Mouse (Mus musculus) c-Kit-positive CD71-positive TER-119-positive erythroid progenitor cells, embryonic 14.5 days (primary cell): ENCODE measurements around the gene Tada3.

Experiments used
- DNase-seq: peaks from one replicate; pipeline ENCODE4 v3.0.0-alpha.2; 2013; ENCODE audit warnings: low spot score

Gene Tada3

DNA sequence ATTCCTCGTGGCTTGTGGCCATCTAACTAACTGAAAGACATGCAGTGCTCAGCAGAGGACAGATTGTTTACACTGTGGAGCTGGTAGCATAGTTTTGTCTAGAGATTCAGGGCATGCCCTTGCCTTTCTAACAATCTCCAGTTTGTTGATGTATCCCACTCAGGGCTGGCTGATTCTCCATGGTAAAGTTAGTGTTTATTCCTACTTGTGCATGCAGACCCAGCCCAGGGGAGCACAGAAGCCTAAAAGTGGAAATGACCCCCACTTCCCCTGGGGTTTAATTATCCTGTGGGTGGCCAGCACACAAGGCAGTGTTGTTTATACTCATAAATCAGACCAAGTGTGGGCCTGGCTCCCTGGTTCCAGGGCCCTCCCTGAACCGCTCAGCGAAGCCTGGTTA is 8.3 kb upstream of the Tada3 start:
- no peak for DNase-seq

DNA sequence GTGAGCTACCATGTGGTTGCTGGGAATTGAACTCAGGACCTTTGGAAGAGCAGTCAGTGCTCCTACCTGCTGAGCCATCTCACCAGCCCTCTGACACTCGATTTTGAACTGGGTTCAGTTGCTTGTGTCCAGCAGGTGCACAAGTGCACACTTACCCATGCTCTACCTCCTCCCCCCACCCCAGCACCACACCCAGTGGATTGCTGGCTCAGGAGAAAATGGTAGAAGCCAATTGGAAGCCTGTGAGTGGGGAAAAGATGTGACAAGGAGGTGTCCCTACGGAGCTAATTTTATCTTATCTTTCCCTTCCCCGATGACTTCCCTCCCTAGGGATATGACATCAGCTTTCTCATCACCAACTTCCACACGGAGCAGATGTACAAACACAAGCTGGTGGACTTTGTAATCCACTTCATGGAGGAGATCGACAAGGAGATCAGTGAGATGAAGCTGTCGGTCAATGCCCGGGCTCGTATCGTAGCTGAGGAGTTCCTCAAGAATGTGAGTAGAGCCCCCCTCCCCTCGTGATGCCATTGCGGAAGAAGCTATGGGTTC is 7.6 kb upstream of the Tada3 start:
- no peak for DNase-seq

DNA sequence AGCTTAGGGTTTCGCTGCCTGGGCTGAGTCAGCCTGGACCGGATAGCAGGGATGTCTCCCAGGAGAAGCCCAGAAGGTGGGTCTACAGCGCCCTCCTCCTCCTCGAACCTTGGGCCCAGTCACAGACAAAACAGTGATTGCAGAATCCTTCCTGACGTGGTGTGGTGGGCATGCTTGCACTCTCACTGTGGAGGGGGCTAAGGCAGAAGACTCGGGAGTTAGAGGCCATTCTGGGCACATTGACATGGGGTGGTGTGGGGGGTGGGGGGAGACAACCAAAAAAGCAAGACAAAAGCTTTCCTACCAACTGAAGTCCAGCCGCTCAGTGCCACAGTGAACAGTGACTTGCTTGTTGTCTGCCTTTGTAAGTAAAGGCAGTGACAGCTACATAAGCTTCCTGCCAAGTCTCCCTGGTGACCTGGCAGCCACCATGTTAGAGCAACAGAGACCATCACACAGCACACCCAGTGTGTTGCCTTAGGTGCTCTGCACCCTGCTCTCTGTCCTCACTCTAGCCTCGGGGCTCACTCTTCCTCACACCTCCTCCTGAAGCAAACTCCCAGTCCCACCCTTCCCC is 6.8 kb upstream of the Tada3 start:
- no peak for DNase-seq

DNA sequence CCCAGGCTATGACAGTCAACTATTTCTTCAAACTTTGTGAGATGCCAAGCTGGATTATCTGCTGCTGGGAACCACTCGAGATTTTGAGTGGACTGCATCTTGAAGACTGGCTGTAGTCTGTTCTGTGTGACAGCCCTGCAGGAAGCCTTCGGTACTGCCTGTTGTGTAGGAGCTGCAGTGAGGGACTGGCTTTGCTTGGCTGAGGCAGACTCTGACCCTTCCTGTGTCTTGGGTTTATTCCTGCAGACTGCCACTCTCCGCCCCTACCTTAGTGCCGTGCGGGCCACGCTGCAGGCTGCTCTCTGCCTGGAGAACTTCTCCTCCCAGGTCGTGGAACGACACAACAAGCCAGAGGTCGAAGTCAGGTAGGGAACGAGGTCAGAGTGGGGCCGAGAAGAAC is 2.8 kb upstream of the Tada3 start:
- no peak for DNase-seq

DNA sequence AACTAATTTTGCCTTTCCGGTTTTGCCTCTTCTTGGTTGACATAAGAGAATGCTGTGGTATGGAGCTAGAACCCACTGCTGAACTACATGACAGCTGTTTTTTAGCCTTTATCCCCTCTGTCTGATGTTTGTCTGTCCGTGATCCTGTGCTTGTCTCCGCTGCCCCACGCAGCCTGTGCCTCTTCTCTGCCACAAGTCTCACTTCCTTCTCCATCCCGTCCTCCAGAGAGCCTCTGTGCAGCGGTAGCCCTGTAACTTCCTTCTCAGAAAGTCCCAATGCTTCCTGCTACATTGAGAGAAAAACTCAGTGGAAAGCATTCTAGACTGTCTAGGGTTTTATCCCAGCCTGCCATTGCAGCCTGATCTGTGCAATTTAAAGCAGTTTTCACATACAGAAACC is 1.6 kb upstream of the Tada3 start:
- no peak for DNase-seq

DNA sequence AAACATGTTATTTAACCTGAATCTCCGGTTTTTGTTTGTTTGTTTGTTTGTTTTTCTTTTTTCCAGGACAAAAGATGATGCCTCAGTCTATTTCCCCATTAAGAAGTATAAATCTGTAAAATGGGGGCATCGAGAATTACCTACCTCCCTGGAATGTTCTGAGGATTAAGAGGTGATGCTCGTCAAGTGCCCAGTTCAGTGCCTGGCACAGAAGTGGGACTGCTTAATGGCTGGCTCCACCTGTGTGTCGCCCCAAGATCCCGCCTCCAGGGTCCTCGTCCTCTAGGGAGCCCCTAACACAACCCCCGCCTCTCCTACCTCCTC is 549 bp downstream of the Tada3 start:
- DNase-seq = no peak

DNA sequence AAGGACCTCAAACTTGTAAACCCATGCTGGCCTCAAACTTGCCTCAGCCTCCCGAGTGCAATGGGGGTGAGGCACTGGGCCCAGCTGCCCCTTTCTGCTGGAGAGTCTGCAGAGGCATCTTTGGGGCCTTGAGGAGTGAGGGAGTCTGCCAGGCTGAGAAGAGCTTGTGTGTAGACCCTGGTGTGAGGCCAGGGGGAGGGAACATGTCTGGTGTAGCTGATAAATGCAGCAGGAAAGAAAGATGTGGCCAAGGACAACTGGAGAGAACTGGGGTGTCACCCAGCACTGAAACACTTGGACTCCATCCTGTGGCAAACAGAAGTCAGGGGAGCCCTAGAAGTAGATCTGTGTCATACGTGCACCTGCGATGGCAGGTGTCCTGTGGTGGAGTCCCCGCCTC is 4.2 kb downstream of the Tada3 start:
- DNase-seq = peak; percentile 25

DNA sequence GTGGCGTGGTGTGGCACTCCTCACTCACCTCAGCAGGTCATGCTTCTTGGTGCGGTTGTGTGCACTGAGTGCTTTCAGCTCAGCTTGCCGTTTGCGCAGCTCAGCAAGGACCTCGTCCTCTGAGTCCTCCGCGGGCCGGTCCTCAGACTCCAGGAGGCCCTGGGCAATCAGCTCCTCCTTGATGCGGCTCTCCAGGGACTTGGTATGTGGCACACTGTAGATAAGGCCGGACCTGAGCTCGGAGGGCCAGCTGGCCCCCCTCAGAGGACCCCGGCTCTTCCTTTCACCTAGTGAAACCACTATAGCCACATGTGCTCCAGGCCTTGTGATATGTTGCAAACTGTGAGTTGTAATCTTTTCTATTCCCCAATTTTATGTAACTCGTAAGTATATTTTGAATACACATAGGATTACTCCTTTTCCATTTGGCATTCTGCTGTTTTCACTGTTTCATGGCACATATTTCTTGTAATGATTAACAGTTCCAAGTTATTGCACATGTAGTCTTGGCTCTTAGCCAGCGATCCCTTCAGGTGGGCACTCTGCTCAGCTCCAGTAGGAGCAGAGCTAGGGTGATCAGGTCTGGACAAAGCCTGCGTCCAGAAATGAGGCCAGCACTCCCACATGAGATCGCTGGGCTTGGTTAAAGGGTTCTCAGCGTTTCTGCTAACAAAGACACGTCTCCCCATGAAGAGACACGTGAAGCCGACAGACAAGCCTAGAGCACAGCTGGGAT is 7.3 kb downstream of the Tada3 start:
- no peak for DNase-seq

DNA sequence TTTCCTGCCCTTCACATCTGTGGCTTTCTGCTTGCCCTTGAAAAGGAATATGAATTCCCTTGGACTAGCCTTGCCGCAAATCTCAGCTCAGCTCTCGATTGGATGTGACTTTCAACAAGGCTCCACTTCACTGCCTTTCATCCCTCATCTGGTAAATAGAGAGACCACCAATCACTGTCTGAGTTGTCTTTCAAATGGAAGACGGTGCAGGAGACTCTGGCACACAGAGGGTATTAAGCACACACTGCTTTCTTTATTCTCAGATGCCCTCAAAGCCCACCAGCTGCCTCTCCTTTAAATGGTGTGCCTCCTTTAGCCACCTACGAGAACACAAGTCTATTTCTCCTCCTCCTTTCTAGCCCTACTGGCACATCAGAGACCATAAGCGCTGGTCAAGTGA is 9.1 kb downstream of the Tada3 start:
- no peak for DNase-seq

DNA sequence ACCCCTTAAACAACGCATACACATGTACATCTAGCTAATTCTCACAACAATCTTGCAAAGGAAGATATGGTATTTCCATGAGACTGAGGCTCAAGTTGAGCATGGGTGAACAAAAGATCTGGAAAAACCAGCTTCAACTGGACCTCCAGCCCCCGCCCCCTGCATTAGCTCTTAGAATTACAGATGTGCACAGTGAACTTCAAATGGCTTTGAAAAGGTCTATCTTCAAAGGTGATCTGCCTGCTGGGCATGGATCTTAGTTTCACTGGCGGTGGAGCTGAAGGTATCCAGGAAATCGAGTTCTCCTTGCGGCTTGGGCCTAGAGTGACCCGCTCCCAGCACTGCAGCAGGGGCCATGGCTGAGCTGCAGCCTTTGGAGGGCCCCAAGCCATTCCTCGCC is 9.6 kb downstream of the Tada3 start:
- DNase-seq = no peak

DNA sequence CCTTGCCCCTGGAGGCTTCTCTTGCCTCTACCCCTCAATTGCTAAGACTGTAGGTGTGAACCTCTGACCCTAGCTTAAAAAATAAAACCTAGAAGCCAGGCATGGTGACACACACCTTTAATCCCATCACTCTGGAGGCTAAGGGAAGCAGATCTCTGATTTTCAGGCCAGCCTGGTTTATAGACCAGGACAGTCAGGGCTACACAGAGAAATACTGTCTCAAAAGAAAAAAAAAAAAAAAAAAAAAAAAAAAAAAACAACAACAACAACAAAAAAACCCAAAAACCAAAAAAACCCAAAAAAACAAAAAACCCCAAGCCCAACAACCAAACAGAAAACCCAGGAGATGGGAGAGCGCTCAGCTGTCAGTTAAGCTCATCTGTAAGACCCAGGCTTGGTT is 10.1 kb downstream of the Tada3 start:
- no peak for DNase-seq

DNA sequence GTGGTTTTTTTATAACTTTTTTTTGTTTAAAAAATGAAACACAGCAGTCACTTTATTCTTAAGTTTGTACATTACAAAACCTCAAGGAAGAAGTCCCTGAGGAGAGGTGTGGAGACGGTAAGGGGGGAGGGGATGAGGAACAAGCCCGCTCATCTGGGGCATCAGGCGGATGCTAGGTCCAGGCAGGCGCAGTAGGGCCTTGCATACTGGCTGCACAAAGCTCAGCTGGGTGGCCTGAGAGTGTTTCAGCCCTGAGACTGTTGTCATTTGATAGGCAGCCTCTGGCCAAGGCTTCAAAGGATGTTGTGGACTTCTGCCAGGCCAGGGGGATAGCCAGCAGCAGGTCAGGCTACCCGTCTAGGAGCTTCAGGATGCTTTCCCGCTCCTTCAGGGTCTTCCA is 11.0 kb downstream of the Tada3 start:
- DNase-seq = no peak

DNA sequence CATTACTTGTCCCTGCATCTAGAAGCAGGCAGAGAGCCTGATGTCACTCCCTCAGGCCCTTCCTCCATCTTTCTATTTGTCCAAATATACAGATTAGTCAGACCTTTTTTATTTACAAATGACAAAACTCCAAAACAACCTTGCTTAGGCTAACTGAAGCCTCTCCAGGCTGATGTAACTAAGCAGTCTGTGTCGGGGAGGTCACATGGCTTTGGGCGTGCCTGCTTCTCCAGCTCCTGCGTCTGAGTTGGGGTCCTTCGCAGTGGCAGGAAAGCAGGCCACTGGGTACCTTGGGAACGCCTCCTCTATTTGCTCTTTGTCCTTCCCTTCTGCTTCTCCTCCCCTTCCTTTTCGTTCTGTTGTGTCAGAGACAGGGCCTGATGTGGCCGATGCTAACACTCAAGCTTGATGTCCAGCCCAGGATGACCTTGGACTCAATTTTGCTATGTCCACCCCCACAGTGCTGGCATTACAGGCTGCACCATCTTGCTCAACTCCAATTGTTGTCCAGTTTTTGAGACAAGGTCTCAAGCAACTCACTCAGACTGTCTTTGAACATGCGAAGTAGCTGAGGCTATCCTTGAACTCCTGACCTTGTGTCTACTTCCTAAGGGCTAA is 13.1 kb downstream of the Tada3 start:
- no peak for DNase-seq

DNA sequence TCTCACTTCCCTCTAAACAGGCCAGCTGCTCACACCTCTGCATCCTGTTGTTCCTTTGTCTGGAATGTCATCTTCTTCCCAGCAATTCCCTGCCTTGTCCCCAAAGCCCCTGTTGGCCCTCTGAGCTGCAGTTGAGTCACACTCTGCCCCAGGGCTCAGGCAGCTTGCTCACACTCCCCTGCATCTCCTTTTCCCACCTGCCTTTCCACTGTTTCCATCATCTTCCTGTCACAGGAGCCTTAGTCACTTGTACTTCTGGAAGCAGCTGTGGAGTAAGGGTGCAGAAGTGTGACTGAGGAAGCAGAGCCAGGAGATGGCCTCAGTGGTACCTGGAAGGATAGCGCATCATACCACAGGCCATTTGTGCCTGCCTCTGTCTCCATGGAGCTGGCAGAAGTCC is 15.4 kb downstream of the Tada3 start:
- DNase-seq = no peak

DNA sequence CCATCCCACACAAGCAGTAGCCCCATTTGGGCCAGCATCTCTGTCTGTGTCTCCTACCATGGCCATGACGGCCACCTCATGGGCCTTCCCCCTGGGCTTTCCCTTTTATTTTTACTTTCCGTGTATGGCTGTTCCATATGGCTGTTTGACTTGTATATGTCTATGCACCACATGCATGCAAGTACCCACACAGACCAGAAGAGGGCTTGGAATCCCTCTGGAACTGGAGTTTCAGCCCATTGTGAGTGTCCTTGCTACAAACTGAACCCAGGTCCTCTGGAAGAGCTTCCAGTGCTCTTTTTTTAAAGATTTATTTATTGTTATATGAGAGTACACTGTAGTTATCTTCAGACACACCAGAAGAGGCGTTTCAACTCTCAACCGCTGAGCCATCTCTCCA is 16.2 kb downstream of the Tada3 start:
- no peak for DNase-seq

DNA sequence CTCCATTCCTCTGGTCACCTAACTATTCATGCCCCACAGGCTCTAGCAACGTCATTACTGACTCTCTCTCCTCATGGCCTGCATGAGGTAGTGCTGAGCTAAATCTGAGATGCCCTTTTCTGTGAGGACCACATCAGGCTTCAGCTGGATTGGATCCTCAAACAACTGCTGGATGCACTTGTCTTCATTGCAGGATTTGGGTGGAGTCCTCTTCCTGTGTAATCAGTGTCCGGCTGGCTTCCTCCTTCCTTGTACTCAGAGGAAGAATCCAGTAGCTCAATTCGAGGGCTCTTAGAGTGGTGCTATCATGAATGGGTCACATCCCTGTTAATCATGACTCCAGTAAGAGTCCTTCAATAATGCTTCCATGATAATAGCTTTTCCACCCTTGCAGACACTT is 24.0 kb downstream of the Tada3 start:
- no peak for DNase-seq

DNA sequence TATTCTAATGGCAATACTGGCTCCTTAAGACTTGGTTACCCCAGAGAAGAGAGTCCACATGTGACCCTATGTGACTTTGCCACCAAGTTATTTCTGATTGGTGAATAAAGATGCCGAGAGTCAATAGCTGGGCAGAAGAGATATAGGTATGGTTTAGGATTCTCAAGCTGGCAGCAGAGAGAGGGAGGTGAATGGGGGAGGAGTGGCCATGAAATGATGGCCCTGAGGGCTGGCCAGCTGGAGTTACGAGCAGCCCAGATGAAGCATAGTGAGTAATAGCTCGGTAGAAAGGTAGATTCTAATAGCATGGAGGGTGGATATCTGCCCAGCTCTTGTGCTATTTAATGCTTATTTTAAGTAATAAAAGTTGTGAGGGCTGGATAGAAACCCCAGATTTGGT is 24.9 kb downstream of the Tada3 start:
- DNase-seq = no peak

DNA sequence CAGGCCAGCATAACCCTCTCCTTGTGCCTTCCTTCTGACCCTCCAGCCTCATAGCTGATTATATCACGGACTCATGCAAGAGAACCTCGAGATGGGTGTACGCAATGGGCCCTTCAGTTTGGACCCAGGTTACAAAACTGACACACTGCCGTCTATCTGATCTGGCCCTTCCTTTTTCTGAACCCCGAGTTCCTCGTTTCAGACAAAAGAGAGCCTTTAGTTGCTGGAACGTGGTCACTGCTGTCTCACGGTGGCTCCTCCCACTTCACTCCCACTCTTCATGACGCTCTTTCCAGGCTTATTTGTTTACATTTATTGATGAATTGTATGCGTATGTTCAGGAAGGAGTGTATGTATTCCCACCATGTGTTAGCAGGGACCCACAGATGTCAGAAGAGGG is 26.0 kb downstream of the Tada3 start:
- no peak for DNase-seq

DNA sequence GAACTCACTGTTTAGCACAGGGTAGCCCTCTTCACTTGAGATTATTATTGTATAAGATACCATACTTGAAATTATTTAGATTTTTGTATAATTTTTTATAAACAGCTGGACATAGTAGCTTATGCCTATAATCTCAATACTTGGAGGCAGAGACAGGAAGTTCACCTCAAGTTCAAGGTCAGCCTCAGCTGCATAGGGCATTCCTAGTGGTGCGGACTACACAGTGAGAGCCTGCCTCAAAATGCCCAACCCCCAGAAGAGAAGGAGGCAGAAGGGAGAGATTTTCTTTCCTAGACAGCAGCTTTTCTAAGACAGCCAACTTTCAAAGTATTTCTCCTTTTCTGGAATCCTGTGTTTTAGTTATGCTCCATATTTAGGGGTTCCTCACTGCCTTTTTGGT is 26.5 kb downstream of the Tada3 start:
- no peak for DNase-seq

DNA sequence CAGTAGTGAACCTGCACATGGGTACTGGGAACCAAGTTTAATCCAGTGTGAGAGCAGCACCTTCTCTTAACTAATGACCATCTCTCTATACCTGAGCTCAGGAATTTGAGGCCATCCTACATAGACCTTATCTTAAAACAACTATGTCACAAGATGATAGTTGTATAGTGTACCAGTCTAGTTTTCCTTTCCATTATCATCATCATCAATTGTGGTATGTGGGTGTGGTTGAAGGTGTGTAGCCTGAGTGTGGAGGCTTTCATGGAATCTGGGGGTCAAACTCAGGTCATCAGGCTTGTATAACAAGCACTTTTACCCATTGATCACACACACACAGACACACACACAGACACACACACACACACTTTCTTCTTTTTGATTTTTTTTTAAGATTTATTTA is 27.1 kb downstream of the Tada3 start:
- no peak for DNase-seq

DNA sequence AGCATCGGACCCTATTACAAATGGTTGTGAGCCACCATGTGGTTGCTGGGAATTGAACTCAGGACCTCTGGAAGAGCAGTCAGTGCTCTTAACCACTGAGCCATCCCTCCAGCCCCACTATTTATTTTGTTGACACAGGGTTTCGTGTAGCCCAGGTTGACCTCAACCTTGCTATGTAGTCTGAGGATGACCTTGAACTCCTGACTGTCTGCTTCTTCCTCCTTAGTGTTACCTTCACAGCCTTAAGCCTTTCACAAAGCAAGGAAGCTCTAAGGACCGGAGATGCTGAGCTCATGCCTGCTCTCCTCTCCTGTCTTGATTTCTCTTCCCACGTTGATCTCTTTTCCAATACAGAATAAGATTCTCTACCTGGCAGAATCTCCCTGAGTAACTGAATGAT is 30.8 kb downstream of the Tada3 start:
- DNase-seq = no peak

DNA sequence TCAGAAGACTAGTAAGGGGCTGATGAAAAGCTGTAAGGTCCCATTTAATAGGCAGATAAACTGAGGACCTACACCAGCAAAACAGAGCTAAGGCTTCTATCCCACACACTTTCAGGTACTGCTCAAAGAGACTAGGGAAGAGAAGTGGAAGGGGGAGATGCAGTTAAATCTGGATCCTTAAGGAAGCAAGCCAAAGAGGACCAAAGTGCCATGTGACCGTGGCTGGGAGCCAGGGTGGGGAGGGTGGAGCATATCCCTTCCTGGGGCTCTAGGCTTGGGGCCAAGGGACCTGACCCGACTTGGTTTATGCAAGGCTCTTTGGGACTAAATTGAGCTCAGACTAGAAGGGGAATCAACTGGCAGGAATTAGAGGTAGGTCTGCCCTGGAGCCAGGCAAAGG is 33.4 kb downstream of the Tada3 start:
- no peak for DNase-seq

DNA sequence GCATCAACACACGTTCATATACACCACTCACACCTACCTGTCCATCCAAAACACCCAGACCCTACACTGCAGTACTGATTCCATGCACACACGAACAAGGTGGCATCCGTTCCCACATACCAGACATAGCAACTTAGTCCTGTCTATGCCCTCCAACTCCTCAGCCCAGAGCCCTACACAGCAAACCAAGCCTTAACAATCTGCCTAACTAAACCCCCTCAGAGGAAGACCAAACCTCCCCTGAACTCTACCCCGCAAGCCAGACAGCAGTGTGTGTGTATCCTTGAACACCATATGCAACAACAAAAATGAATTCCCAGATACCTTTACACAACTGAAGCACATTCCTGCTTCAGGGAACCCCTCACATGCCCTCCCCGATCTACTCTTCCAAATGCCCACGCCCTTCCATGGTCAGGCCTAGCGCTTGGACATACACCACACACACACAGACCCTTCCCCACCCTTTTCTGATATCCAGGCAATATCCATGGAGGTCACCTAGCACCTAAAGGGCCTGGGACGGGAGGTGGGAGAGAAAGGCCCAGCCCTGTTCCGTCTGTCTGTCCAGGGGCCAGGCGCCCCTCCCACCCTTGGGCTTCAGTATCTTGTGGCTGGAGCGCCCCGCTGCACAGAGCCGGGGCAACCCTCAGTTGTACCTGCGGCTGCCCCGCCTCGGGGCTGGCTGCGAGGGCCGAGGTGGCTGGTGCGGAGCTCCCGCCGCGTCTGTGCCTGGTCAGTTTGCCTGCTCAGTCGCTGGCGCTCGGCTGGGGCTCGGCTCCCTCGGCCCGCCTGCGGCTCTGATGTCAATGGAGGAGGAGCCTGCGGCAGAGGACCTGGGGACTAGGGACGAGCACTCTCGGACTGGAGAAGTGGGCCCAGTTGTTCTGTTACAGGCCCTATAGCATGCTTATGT is 34.2 kb downstream of the Tada3 start, which contains the start of gene Camk1:
TSS of gene Camk1 (minus strand) at position 808 of the 916 bp plus-strand sequence.
- DNase-seq = peak; percentile 21
